ENCODE assay signal across 8 mouse cellular contexts in the genomic region with DNA sequence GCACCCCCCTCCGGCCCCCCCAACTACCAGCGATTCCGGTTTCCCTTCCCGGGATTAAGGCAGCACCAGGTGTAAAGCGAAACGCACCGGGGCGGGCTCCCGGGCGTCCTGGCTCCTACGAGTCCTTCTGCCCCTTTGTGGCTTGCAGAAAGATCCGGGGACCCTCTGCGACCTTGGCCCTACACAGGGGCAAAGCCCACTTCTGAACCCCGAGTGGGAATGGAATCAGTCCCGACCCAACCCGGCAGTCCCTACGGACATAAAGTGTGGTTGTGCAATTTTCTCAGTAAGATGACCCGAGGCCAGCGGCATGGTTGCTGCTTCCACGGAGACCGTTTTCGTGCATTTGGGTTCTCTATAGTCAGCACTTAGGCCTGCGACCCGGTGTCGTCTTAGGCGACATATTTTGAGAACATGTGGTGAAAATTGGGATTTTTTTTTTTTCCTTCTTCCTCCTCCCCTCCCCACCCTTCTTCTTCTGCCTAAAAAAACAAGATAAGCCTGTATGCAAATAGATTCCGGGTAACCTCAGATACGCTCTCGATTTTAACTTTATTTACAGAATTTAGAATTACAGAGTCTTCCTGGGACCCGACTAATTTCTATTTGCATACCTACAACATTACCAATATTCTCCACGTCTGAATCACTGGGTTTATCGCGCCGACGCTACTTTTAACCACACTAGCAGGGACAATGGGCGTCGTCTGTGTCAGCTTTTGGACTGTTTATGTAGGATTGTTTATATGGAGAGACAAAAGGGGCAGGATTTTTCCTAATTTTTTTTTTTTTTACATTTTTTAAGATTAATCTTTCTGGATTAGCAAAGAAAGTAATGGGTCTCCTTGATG. TPM values are rescaled to one million over a fixed set of nuclear protein-coding genes. Genes with fewer than 3 reads are reported as not detected.
DNase-seq lines count a peak whose midpoint lies in the region; ATAC-seq lines count a peak whose summit lies in the region.

No protein-coding gene starts in this region.

- ATAC-seq in erythroid progenitor cell, adult 5-6 weeks (replicated peaks; ENCODE audit: low FRiP score, poor library complexity, severe bottlenecking): peak; percentile 32; the same call in 1 of the 2 replicates
- peak; percentile 40; the same call in 1 of the 2 replicates for ATAC-seq in midbrain, embryonic 11.5 days (ENCODE audit: low FRiP score)
- no peak for ATAC-seq in stomach, embryonic 16.5 days (ENCODE audit: insufficient read depth, low FRiP score)

- intact Hi-C loops in heart, postnatal 14 days (cut with DNase I): loop anchor here (2.0 kb wide), 1 partner anchor 37 kb away; no protein-coding TSS in a partner anchor

- peaks cover 10% of the 10 kb centered on the region for H3K4me1 ChIP-seq in midbrain, embryonic 11.5 days (ENCODE audit: control insufficient read depth, insufficient read depth, low read length)
- peaks cover 25% of the 10 kb centered on the region for H3K4me1 ChIP-seq in stomach, embryonic 16.5 days (ENCODE audit: control insufficient read depth, insufficient read depth, low read length)

- peak overlapping the region; percentile 40; the same call in 1 of the 2 replicates for H3K9ac ChIP-seq in midbrain, embryonic 11.5 days (ENCODE audit: low read length)
- peak overlapping the region; percentile 69 for H3K9ac ChIP-seq in stomach, embryonic 16.5 days (ENCODE audit: low read length)

- no peaks in the 10 kb centered on the region for H3K9me3 ChIP-seq in midbrain, embryonic 11.5 days (ENCODE audit: control insufficient read depth, low read length)
- H3K9me3 ChIP-seq in stomach, embryonic 16.5 days (replicated peaks; ENCODE audit: control insufficient read depth, low read length): no peaks in the 10 kb centered on the region

- peak overlapping the region; percentile 54 for H3K4me2 ChIP-seq in midbrain, embryonic 11.5 days
- H3K4me2 ChIP-seq in stomach, embryonic 16.5 days (ENCODE audit: low read depth, low read length): peak overlapping the region; percentile 62

- H3K27ac ChIP-seq in midbrain, embryonic 11.5 days (ENCODE audit: low read depth, low read length): no peak overlapping the region
- H3K27ac ChIP-seq in stomach, embryonic 16.5 days (ENCODE audit: low read length): peak overlapping the region; percentile 68

- no peaks in the 10 kb centered on the region for H3K36me3 ChIP-seq in midbrain, embryonic 11.5 days (ENCODE audit: control insufficient read depth, insufficient read depth, low read length)
- no peaks in the 10 kb centered on the region for H3K36me3 ChIP-seq in stomach, embryonic 16.5 days (ENCODE audit: control insufficient read depth, insufficient read depth, low read length)

- DNase-seq in 416B (ENCODE audit: low read depth): peak; percentile 88
- DNase-seq in T-cell, adult 2 months (ENCODE audit: low spot score): peak; percentile 22
- DNase-seq in heart, postnatal 14 days: peak; percentile 63 to 70
- peak; percentile 63 to 72 for DNase-seq in kidney, postnatal 4 days
- peak; percentile 95 for DNase-seq in midbrain, embryonic 11.5 days (ENCODE audit: low spot score, missing footprints)
- no peak for DNase-seq in left cerebral cortex, adult 18-20 months (ENCODE audit: low spot score in 2 of 2)

- peak overlapping the region; percentile 31 for H3K4me3 ChIP-seq in midbrain, embryonic 11.5 days (ENCODE audit: low read depth, low read length)
- peak overlapping the region; percentile 42 for H3K4me3 ChIP-seq in stomach, embryonic 16.5 days (replicated peaks; ENCODE audit: low read length)

- H3K27me3 ChIP-seq in midbrain, embryonic 11.5 days (ENCODE audit: control insufficient read depth, insufficient read depth, low read length): no peaks in the 10 kb centered on the region
- H3K27me3 ChIP-seq in stomach, embryonic 16.5 days (ENCODE audit: control insufficient read depth, insufficient read depth, low read length): no peaks in the 10 kb centered on the region

- 2% methylated on average over 37 of the region's 37 CpGs for WGBS in midbrain, embryonic 11.5 days
- 5% methylated on average over 37 of the region's 37 CpGs for WGBS in stomach, embryonic 16.5 days

RNA-seq across cellular contexts. Expression of a gene that starts 5.7 kb away (rescaled TPM):
- total RNA-seq in erythroid progenitor cell, adult 5-6 weeks (2015; ENCODE audit: low replicate concordance): 19.7 and 20.9 TPM in 2 replicates
- 25.7 and 33.9 TPM in 2 replicates for total RNA-seq in erythroid progenitor cell, adult 5-6 weeks (2017; ENCODE audit: low replicate concordance)
- 10 to 100 TPM; 14.3 to 17.1 TPM for total RNA-seq in heart, postnatal 14 days (2021)
- polyA plus RNA-seq in midbrain, embryonic 11.5 days (2014; fragmentation: Nextera tagmentation; extraction: Ambion mirVana): 3.0 and 3.2 TPM in 2 replicates
- 3.0 and 3.2 TPM in 2 replicates for polyA plus RNA-seq in stomach, embryonic 16.5 days (2015; fragmentation: Nextera tagmentation; extraction: Ambion mirVana)
- total RNA-seq in left cerebral cortex, adult 18-20 months (2021): 1 to 10 TPM; 2.8 to 3.0 TPM

Comparison
In these comparisons a context has a peak if more than half of its experiments do, and no peak if none do; other contexts are left out.
1. DNase-seq: peak in 416B (single experiment), T-cell, adult 2 months (single experiment), heart, postnatal 14 days (2 of 2), kidney, postnatal 4 days (2 of 2) and midbrain, embryonic 11.5 days (single experiment); none in left cerebral cortex, adult 18-20 months (0 of 2).